Mouse (Mus musculus) CD8-positive naive resting alpha-beta T cell, adult 2 months (primary cell): ENCODE measurements around the gene Casc4.

ENCODE experiments used
- DNase-seq, 2 experiments: peaks; one replicate each; pipeline ENCODE4 v3.0.0; 2022; ENCODE audit warnings: low read depth in 2 of 2, low spot score in 2 of 2

The Casc4 gene

GRCm38 (mm10) chr2:121866632-121867050 is at the start of gene Casc4:
TSS of gene Casc4 (plus strand) at chr2:121866970.
- DNase-seq: peak; percentile 93 to 96

DNA sequence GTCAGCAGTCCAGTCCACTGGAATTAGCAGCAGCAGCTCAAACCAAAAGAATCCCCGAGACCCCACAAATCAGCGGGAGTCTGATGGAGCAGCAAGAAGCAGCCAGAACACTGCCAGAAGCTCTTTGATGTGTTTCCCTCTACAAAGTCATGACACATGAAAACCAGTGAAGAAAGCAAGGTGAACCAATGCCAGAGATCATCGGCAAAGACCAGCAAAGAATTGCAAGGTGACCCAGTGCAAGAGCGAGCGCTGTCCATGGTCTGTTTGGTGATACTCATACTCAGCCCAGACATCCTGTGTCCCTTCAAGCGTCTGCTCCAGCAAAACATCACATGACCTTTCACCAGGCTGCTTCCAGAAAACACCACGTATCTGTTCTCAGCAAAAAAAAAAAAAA is 45.0 kb upstream of the Casc4 start:
- no peak for DNase-seq

DNA sequence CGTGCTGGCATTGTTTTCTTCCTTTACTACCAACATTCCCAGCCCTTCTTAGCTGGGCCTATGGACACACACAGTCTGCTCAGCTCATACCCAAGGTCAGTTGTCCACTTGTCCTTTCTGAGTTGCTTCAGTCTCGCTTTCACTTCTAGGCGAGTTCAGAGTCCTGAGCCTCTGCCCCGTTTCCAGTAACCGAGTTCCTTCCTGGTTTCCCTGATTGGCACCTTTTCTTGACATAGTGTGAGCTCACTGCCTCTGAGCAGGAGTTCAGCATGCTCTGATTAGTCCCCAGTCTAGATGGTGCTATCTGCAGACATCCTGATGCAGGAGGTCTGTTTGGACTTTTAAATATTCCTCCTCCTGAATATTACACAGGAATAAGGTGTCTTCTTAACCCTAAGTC is 42.1 kb upstream of the Casc4 start:
- no peak for DNase-seq

DNA sequence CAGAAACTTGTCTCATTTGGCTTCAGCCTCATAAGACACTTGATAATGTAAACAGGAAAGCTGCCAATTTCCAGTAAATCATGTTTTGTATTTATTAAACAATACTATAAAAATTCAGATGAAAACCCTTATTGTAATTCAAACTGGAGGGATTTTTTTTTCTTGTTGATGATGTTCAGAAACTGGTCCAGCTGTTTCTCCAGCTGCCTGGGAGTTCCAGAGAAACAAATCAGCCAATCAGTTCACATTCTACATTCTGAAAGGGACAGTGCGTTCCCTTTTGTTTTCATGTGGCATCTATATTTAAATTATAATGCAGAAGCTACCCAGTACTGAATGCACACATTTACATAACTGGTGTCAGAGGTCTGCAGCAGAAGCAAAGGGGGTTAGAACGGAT is 40.6 kb upstream of the Casc4 start:
- DNase-seq: no peak

GRCm38 (mm10) chr2:121828411-121828810 is 38.4 kb upstream of the Casc4 start:
- DNase-seq: no peak

DNA sequence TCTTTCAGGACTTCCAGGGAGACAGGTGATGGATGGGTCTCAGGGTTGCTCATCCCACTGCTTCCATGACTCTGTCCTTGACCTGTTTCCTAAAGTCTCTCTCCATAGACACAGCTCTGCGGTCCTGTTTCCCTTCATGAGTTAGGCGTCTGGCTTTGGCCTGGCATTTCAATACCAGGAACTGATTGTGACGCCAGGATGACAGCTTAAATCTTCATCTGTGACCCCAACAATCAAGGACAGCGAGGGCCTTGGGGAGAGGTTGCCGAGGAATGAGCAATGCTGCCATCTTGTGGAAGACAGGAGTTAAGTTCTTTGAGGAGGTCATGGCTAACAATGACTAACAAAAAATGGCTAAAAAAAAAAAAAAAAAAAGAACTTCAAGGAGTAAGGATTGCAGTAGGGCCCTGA is 34.3 kb upstream of the Casc4 start:
- peak; percentile 11 to 31 for DNase-seq

- no peak for DNase-seq
Measured at GRCm38 (mm10) chr2:121834926-121835325, 31.8 kb upstream of the Casc4 start.

GRCm38 (mm10) chr2:121841453-121841852 is 25.3 kb upstream of the Casc4 start:
- DNase-seq: no peak

- no peak for DNase-seq
Measured at GRCm38 (mm10) chr2:121842249-121842648, 24.5 kb upstream of the Casc4 start.

DNA sequence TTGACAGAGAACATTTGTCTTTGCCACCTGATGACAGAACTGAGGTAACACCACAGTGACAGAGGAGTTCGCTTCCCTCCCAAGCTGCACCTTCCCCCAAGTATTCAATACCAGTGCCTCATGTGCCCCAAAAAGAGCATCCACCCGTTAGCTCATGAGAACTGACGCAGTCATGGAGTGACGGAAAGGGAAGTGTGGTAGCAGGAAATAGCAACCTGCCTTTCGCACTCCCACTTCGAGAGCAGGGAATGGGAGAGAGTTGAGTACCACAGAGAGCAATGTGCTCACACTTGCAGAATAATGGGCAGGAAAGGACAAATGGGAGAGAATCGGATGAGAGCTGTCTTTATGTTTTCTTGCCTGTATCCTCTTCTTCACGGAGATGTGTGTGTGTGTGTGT is 20.7 kb upstream of the Casc4 start:
- no peak for DNase-seq

GRCm38 (mm10) chr2:121852045-121852444 is 14.7 kb upstream of the Casc4 start:
- DNase-seq: no peak

GRCm38 (mm10) chr2:121853974-121854373 is 12.8 kb upstream of the Casc4 start:
- DNase-seq: no peak

- no peak for DNase-seq
Measured at GRCm38 (mm10) chr2:121859380-121859980, 7.3 kb upstream of the Casc4 start.

GRCm38 (mm10) chr2:121866071-121866601 is 634 bp upstream of the Casc4 start:
- DNase-seq: peak; percentile 30 to 54

- DNase-seq: peak in 1 of 2 experiments; percentile 30
Measured at GRCm38 (mm10) chr2:121867051-121867928, 520 bp downstream of the Casc4 start.

DNA sequence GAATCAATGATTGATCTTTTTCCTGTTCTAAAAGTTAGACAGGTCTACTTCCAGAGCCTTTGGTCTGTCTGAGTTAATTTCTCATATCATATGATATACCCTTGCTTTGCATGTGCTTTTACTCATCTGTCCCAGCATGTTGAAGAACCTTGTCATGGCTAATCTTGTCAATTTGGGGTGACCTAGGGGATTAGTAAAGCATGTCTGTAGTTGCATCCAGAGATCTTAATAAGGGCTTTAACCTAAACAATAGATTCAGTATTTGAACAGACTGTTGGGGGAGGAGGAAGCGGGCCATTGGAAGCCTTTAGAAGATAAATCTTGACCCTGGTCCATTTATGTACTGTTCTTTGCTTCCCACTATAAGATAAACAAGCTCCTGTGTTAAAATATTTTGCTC is 12.7 kb downstream of the Casc4 start:
- no peak for DNase-seq

- no peak for DNase-seq
Measured at GRCm38 (mm10) chr2:121885509-121886106, 18.8 kb downstream of the Casc4 start.

- DNase-seq: no peak
Measured at GRCm38 (mm10) chr2:121886406-121886805, 19.6 kb downstream of the Casc4 start.

DNA sequence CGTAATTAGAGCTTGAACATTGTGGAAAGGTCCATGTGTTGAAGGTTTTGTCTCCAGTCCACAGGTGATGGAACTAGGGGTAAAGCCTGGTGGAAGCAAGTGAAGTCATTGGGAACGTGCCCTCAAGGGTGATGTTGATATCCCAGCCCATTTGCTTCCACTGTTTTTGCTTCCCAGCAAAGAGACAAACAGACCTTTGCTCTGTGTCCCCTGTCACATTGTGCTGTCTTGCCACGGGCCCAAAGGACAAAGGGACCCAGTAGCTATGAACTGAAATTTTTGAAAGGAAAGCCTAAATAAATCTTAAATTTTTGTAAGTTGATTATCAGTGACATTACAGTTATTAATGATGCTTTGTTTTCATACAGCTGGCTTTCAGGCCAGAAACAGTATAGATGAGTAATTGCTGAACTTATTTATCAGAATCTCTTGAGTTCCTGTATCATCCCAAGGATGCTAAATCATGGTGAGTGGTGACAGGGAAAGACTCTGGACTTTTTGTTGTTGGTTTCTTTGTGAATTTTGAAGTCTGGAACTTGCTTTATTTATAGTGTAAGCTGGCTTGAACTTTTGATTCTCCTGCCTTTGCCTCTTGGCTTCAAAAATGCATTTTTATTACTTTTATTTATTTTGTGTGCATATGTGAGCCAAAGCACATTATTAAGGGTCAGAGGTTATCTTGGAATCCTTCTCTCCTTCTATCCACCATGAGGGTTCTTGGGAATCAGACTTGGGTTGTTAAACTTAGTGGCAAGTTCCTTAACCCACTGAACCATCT is 22.1 kb downstream of the Casc4 start:
- no peak for DNase-seq

GRCm38 (mm10) chr2:121895261-121895660 is 28.5 kb downstream of the Casc4 start:
- no peak for DNase-seq

GRCm38 (mm10) chr2:121896825-121897224 is 30.1 kb downstream of the Casc4 start:
- no peak for DNase-seq
